Mouse (Mus musculus): Measurements from ENCODE around the gene Cyp24a1.

- no peak for TF ChIP-seq CTCF (IDR thresholded peaks at IDR 0.05; ENCODE audit: low read depth, low read length)
- no peak for TF ChIP-seq POLR2A (IDR thresholded peaks at IDR 0.05; ENCODE audit: extremely low read depth, insufficient read depth, low read length)
Observed at GRCm38 (mm10) chr2:170530256-170530655, 33.3 kb upstream of the Cyp24a1 start.
